Mouse (Mus musculus) forebrain, embryonic 15.5 days (tissue): Measurements from ENCODE around the gene Pias1. TPM values are rescaled to one million over a fixed set of nuclear protein-coding genes. Genes with fewer than 3 reads are reported as not detected.

Experiments used
- ATAC-seq: fragments of 200-750 bp; cut with Nextera tagmentation; replicated peaks from 2 replicates; pipeline ENCODE4 v1.8.0; 2017; ENCODE audit warnings: mild to moderate bottlenecking, moderate TSS enrichment, moderate library complexity
- H3K27ac ChIP-seq: fragments of 300-500 bp; sonication (generic); replicated peaks from 2 replicates; pipeline ENCODE4 v1.5.1; 2015; ENCODE audit warnings: mild to moderate bottlenecking, inconsistent platforms
- H3K27me3 ChIP-seq: fragments of 300-500 bp; sonication (generic); 2 replicates; pipeline ENCODE4 v1.6.1; 2015; ENCODE audit warnings: inconsistent platforms
- H3K36me3 ChIP-seq: fragments of 300-500 bp; sonication (generic); 2 replicates; pipeline ENCODE4 v1.6.1; 2015; ENCODE audit warnings: mild to moderate bottlenecking, inconsistent platforms
- H3K4me1 ChIP-seq: fragments of 300-500 bp; sonication (generic); 2 replicates; pipeline ENCODE4 v1.6.1; 2015; ENCODE audit warnings: inconsistent platforms
- H3K4me2 ChIP-seq: fragments of 300-500 bp; sonication (generic); replicated peaks from 2 replicates; pipeline ENCODE4 v1.6.1; 2015; ENCODE audit warnings: mild to moderate bottlenecking, inconsistent platforms
- H3K4me3 ChIP-seq: fragments of 300-500 bp; sonication (generic); 2 replicates; pipeline ENCODE4 v1.5.1; 2015; ENCODE audit warnings: mild to moderate bottlenecking, inconsistent platforms
- H3K9ac ChIP-seq: fragments of 300-500 bp; sonication (generic); replicated peaks from 2 replicates; pipeline ENCODE4 v1.6.1; 2015; ENCODE audit warnings: mild to moderate bottlenecking, inconsistent platforms
- H3K9me3 ChIP-seq: fragments of 300-500 bp; sonication (generic); 2 replicates; pipeline ENCODE4 v1.6.1; 2016; ENCODE audit warnings: inconsistent platforms
- WGBS: fragments of 180-500 bp; shearing (Covaris S2); methylation state at CpG from one replicate; pipeline ENCODE4 v1.1.7; 2015; ENCODE audit warnings: mixed read lengths; 5-methylcytosine and 5-hydroxymethylcytosine counted together
- polyA plus RNA-seq: library from polyadenylated mRNA; unstranded; fragments of >200 nt; fragmentation: Nextera tagmentation; extraction: Ambion mirVana; gene quantifications from 2 replicates; pipeline ENCODE4 v1.2.1, GENCODE M21; 2015

Pias1 gene
- polyA plus RNA-seq, 1 experiment from 2014 or later, result 65.3 TPM

GRCm38 (mm10) chr9:62844461-62844860, 143.3 kb downstream of the Pias1 start:
- Histone ChIP-seq H3K9ac (no peak overlapping the region), H3K27ac (no peak overlapping the region), H3K4me1 (peaks cover 4% of the 10 kb centered on the region), H3K36me3 (no peaks in the 10 kb centered on the region), H3K27me3 (no peaks in the 10 kb centered on the region), H3K4me2 (no peak overlapping the region), H3K9me3 (no peaks in the 10 kb centered on the region), H3K4me3 (no peak overlapping the region)
- 92% methylated on average over 5 of the region's 5 CpGs for WGBS
- ATAC-seq, result no peak

- Histone ChIP-seq H3K27me3 (no peaks in the 10 kb centered on the region), H3K4me3 (no peak overlapping the region), H3K36me3 (no peaks in the 10 kb centered on the region), H3K4me1 (peaks cover 10% of the 10 kb centered on the region), H3K9ac (no peak overlapping the region), H3K27ac (no peak overlapping the region), H3K9me3 (no peaks in the 10 kb centered on the region), H3K4me2 (no peak overlapping the region)
- ATAC-seq, result no peak
- 74% methylated on average over 10 of the region's 10 CpGs for WGBS
These were observed 144.2 kb downstream of the Pias1 start for GRCm38 (mm10) chr9:62843356-62844024.

- H3K4me1 ChIP-seq, result peaks cover 14% of the 10 kb centered on the region
- peak; percentile 11; the same call in 1 of the 2 replicates for ATAC-seq
- H3K9ac ChIP-seq, result peak overlapping the region; percentile 80
- H3K27ac ChIP-seq, result peak overlapping the region; percentile 76; the same call in 1 of the 2 replicates
- no peaks in the 10 kb centered on the region for H3K27me3 ChIP-seq
- peak overlapping the region; percentile 85 for H3K4me2 ChIP-seq
- H3K36me3 ChIP-seq, result no peaks in the 10 kb centered on the region
- 16% methylated on average over 14 of the region's 14 CpGs for WGBS
- no peaks in the 10 kb centered on the region for H3K9me3 ChIP-seq
- H3K4me3 ChIP-seq, result peak overlapping the region; percentile 62
These were observed 148.5 kb downstream of the Pias1 start for GRCm38 (mm10) chr9:62839172-62839770.

- Histone ChIP-seq H3K27ac (peak within 1 kb of the TSS; percentile 76), H3K9me3 (no peaks in the 10 kb centered on the region), H3K4me3 (peak within 1 kb of the TSS; percentile 62), H3K9ac (peak within 1 kb of the TSS; percentile 80), H3K27me3 (no peaks in the 10 kb centered on the region), H3K4me2 (peak within 1 kb of the TSS; percentile 85), H3K36me3 (no peaks in the 10 kb centered on the region), H3K4me1 (peaks cover 14% of the 10 kb centered on the region)
- ATAC-seq, result peak; percentile 83
- WGBS, result 2% methylated on average over 41 of the region's 48 CpGs
These were observed 149.1 kb downstream of the Pias1 start, which contains the start of gene Cln6 for GRCm38 (mm10) chr9:62838506-62839171. Gene Cln6, plus strand, starts transcription at chr9:62838785.

- peak; percentile 24 for ATAC-seq
- no peaks in the 10 kb centered on the region for H3K9me3 ChIP-seq
- H3K4me1 ChIP-seq, result peaks cover 14% of the 10 kb centered on the region
- no peaks in the 10 kb centered on the region for H3K27me3 ChIP-seq
- 13% methylated on average over 8 of the region's 8 CpGs for WGBS
- peak overlapping the region; percentile 62 for H3K4me3 ChIP-seq
- peak overlapping the region; percentile 85 for H3K4me2 ChIP-seq
- 0 out of 2 replicates have a peak overlapping the region, but pooled peaks have one; percentile 4 for H3K27ac ChIP-seq
- H3K36me3 ChIP-seq, result no peaks in the 10 kb centered on the region
- 0 out of 2 replicates have a peak overlapping the region, but pooled peaks have one; percentile 80 for H3K9ac ChIP-seq
These were observed 149.6 kb downstream of the Pias1 start for GRCm38 (mm10) chr9:62838146-62838505.

GRCm38 (mm10) chr9:62837611-62838010, 150.1 kb downstream of the Pias1 start:
- Histone ChIP-seq H3K9me3 (no peaks in the 10 kb centered on the region), H3K4me3 (no peak overlapping the region), H3K4me1 (peaks cover 14% of the 10 kb centered on the region), H3K27ac (0 out of 2 replicates have a peak overlapping the region, but pooled peaks have one; percentile 4), H3K4me2 (no peak overlapping the region), H3K9ac (no peak overlapping the region), H3K27me3 (no peaks in the 10 kb centered on the region), H3K36me3 (no peaks in the 10 kb centered on the region)
- no peak for ATAC-seq
- 62% methylated on average over 3 of the region's 3 CpGs for WGBS

- Histone ChIP-seq H3K27ac (no peak overlapping the region), H3K27me3 (no peaks in the 10 kb centered on the region), H3K4me1 (peaks cover 14% of the 10 kb centered on the region), H3K4me3 (no peak overlapping the region), H3K9ac (no peak overlapping the region), H3K9me3 (no peaks in the 10 kb centered on the region), H3K4me2 (no peak overlapping the region), H3K36me3 (no peaks in the 10 kb centered on the region)
- WGBS, result 46% methylated on average over 4 of the region's 4 CpGs
- ATAC-seq, result no peak
These were observed 151.8 kb downstream of the Pias1 start for GRCm38 (mm10) chr9:62835705-62836446.

- Histone ChIP-seq H3K4me1 (peaks cover 14% of the 10 kb centered on the region), H3K27ac (no peak overlapping the region), H3K36me3 (no peaks in the 10 kb centered on the region), H3K4me3 (no peak overlapping the region), H3K27me3 (no peaks in the 10 kb centered on the region), H3K9ac (no peak overlapping the region), H3K4me2 (no peak overlapping the region), H3K9me3 (no peaks in the 10 kb centered on the region)
- ATAC-seq, result no peak
- 81% methylated on average over 5 of the region's 5 CpGs for WGBS
These were observed 152.8 kb downstream of the Pias1 start for GRCm38 (mm10) chr9:62834906-62835305.

- Histone ChIP-seq H3K4me2 (no peak overlapping the region), H3K9me3 (no peaks in the 10 kb centered on the region), H3K4me3 (no peak overlapping the region), H3K36me3 (no peaks in the 10 kb centered on the region), H3K27me3 (no peaks in the 10 kb centered on the region), H3K9ac (no peak overlapping the region), H3K27ac (no peak overlapping the region), H3K4me1 (peaks cover 12% of the 10 kb centered on the region)
- no peak for ATAC-seq
- 82% methylated on average over 6 of the region's 6 CpGs for WGBS
These were observed 157.8 kb downstream of the Pias1 start for GRCm38 (mm10) chr9:62829877-62830276.

- peak overlapping the region; percentile 6; the same call in 1 of the 2 replicates for H3K9ac ChIP-seq
- H3K9me3 ChIP-seq, result no peaks in the 10 kb centered on the region
- H3K36me3 ChIP-seq, result no peaks in the 10 kb centered on the region
- peaks cover 12% of the 10 kb centered on the region for H3K4me1 ChIP-seq
- H3K4me3 ChIP-seq, result peak overlapping the region; percentile 53
- WGBS, result under 1% methylated on average over 23 of the region's 23 CpGs
- H3K4me2 ChIP-seq, result peak overlapping the region; percentile 56
- H3K27ac ChIP-seq, result peak overlapping the region; percentile 77
- no peaks in the 10 kb centered on the region for H3K27me3 ChIP-seq
- peak; percentile 95 for ATAC-seq
These were observed 159.1 kb downstream of the Pias1 start for GRCm38 (mm10) chr9:62828662-62829086.
